Mouse (Mus musculus) limb, embryonic 14.5 days (tissue): ENCODE results near the gene Hectd4. TPM values are rescaled to one million over a fixed set of nuclear protein-coding genes. Genes with fewer than 3 reads are reported as not detected.

ENCODE experiments used
- ATAC-seq: fragments of 200-750 bp; cut with Nextera tagmentation; 2 replicates; pipeline ENCODE4 v1.8.0; 2017; ENCODE audit warnings: low read depth, moderate number of reproducible peaks, moderate TSS enrichment; ENCODE audit not compliant: low FRiP score
- DNase-seq: peaks from one replicate; pipeline ENCODE4 v3.0.0-alpha.2; 2015; ENCODE audit warnings: low spot score
- H3K27ac ChIP-seq: fragments of 300-500 bp; sonication (generic); replicated peaks from 2 replicates; pipeline ENCODE4 v1.5.1; 2014; ENCODE audit warnings: low read depth, mild to moderate bottlenecking, low read length, moderate library complexity, mixed read lengths
- H3K27me3 ChIP-seq: fragments of 300-500 bp; sonication (generic); 2 replicates; pipeline ENCODE4 v1.6.1; 2014; ENCODE audit warnings: low read length, mixed read lengths; ENCODE audit not compliant: control insufficient read depth, insufficient read depth
- H3K36me3 ChIP-seq: fragments of 300-500 bp; sonication (generic); 2 replicates; pipeline ENCODE4 v1.6.1; 2014; ENCODE audit warnings: mild to moderate bottlenecking, low read length, moderate library complexity, mixed read lengths; ENCODE audit not compliant: control insufficient read depth, insufficient read depth
- H3K4me1 ChIP-seq: fragments of 300-500 bp; sonication (generic); 2 replicates; pipeline ENCODE4 v1.6.1; 2014; ENCODE audit warnings: antibody characterized with exemption, low read length, mixed read lengths; ENCODE audit not compliant: control insufficient read depth, insufficient read depth
- H3K4me2 ChIP-seq: fragments of 300-500 bp; sonication (generic); replicated peaks from 2 replicates; pipeline ENCODE4 v1.6.1; 2014; ENCODE audit warnings: low read depth, mild to moderate bottlenecking, low read length, moderate library complexity; ENCODE audit not compliant: severe bottlenecking
- H3K4me3 ChIP-seq: fragments of 300-500 bp; sonication (generic); replicated peaks from 2 replicates; pipeline ENCODE4 v1.5.1; 2014; ENCODE audit warnings: low read length
- H3K9ac ChIP-seq: fragments of 300-500 bp; sonication (generic); 2 replicates; pipeline ENCODE4 v1.6.1; 2014; ENCODE audit warnings: mild to moderate bottlenecking, low read depth, low read length, moderate library complexity; ENCODE audit not compliant: severe bottlenecking
- H3K9me3 ChIP-seq: fragments of 300-500 bp; sonication (generic); 2 replicates; pipeline ENCODE4 v1.6.1; 2016; ENCODE audit warnings: low read length; ENCODE audit not compliant: control insufficient read depth
- POLR2A ChIP-seq: fragments of 200-500 bp; IDR thresholded peaks from 2 replicates; pipeline ENCODE4 v1.8.0; 2012; ENCODE audit warnings: inconsistent platforms, mild to moderate bottlenecking, moderate library complexity, borderline replicate concordance; ENCODE audit not compliant: insufficient read depth, insufficient read length; ENCODE audit errors: extremely low read depth
- WGBS: fragments of 180-500 bp; shearing (Covaris S2); extraction: QIAGEN DNeasy Blood & Tissue Kit; methylation state at CpG from one replicate; pipeline ENCODE4 v1.1.7; 2014; 5-methylcytosine and 5-hydroxymethylcytosine counted together
- polyA plus RNA-seq, 2 experiments: library from polyadenylated mRNA; depleted of rRNA in 1 of 2; stranded (reverse) in 1 of 2; unstranded in 1 of 2; fragments of >200 nt; fragmentation: Nextera tagmentation in 1 of 2; extraction: Ambion mirVana in 1 of 2; gene quantifications; 2 replicates each; pipeline versions ENCODE4 v1.2.1 to v1.2.3; 2012 to 2014

Hectd4 gene
- polyA plus RNA-seq, 2 experiments = 7.0 to 15.2 TPM

DNA sequence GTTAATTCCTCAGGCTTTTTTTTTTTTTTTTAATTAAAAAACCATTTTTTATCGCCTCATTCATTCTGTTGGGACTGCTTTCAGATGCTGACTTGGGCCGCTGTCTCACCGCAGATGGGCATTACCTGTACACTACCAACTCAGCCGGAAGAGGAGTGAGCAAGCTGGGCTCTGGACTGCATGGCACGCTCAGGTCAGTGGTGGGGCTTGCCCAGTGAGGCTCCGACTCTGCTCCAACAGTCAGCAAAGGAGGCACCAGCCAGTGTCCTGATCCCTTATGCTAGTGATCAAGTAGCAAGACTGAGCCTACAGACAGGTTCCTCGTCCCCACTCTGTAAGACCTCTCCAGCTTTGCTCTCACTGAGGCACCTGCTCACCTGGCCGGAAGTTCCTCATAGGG is 42.4 kb downstream of the Hectd4 start:
- Histone ChIP-seq H3K27me3 (no peaks in the 10 kb centered on the region), H3K9me3 (no peaks in the 10 kb centered on the region), H3K9ac (no peak overlapping the region), H3K4me1 (no peaks in the 10 kb centered on the region), H3K27ac (no peak overlapping the region), H3K36me3 (peaks cover 46% of the 10 kb centered on the region), H3K4me3 (no peak overlapping the region), H3K4me2 (no peak overlapping the region)
- ATAC-seq (no peak), DNase-seq (no peak)
- WGBS = 93% methylated on average over 8 of the region's 8 CpGs
- no peak for TF ChIP-seq POLR2A

DNA sequence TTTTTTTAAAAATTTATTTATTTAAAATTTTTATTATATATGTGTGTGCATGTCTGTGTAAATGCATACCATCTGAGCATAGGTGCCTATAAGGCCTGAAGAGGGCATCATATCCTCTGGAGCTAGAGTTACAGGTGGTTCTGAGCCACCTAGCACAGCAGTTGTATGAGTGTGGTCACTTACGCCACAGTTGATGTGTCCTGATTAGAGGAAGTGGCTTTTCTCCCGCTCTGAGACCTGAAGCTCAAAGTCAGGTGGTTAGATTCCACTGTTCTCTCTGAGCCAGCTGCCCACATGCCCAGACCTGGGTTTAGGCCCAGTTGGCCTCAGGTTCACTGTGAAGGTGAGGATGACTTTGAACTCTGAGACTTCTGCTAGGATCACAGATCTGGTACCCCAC is 44.6 kb downstream of the Hectd4 start:
- Histone ChIP-seq H3K9me3 (no peaks in the 10 kb centered on the region), H3K27ac (no peak overlapping the region), H3K4me1 (no peaks in the 10 kb centered on the region), H3K9ac (no peak overlapping the region), H3K27me3 (no peaks in the 10 kb centered on the region), H3K36me3 (peaks cover 47% of the 10 kb centered on the region), H3K4me3 (no peak overlapping the region), H3K4me2 (no peak overlapping the region)
- WGBS = 85% methylated on average over 2 of the region's 2 CpGs
- DNase-seq (no peak), ATAC-seq (no peak)
- TF ChIP-seq POLR2A = no peak

DNA sequence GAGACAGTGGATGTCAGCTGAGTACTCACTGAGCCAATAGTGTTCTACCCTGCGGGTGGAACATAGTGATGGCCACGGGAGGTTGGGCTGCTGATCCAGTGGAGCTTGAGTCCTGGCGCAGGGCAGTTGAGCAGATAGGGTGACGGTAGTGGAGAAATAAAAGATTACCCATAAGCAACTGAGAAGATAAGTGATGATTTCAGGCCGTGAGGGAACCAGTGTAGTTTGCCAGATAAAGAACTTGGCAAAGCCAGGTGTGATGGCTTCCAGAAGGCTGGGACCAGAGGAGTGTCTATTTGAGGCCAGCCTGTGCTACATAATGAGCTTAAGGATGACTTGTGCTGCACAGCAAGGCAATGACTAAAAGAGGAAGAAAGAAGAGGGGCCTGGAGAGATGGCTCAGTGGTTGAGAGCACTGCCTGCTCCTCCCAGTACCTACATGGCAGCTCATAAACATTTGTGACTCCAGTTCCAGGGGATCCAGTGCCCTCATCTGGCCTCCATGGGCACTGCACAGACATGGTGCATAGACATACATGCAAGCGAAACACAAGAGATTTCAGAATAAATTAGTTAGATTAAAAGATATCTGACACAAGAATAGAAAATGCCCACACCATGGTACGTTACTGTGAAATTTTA is 46.8 kb downstream of the Hectd4 start:
- 87% methylated on average over 7 of the region's 7 CpGs for WGBS
- H3K4me3 ChIP-seq = no peak overlapping the region
- H3K9ac ChIP-seq = no peak overlapping the region
- H3K36me3 ChIP-seq = peaks cover 49% of the 10 kb centered on the region
- H3K27ac ChIP-seq = no peak overlapping the region
- no peak overlapping the region for H3K4me2 ChIP-seq
- DNase-seq (peak; percentile 30), ATAC-seq (no peak)
- no peaks in the 10 kb centered on the region for H3K9me3 ChIP-seq
- no peaks in the 10 kb centered on the region for H3K27me3 ChIP-seq
- H3K4me1 ChIP-seq = no peaks in the 10 kb centered on the region
- TF ChIP-seq POLR2A = no peak

DNA sequence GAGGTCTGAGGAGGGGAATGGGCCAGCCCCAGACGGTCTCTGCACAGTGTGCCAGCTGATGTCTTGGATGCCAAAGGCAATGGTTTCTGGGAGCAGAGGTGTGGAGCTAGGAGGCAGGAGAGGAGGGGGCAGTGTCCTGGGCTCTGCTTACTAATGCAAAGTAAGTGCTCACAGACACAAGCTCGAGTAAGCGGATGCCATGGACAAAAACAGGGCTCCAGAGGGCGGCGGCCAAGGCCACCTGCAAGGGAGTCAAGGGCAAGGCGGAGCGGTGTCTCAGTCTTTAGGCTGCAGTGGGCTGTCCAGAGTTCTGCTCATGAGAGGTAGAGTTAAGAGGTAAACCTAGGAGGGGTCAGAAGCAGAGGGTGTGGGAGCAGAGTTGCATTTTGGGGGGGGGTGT is 51.0 kb downstream of the Hectd4 start:
- ATAC-seq (no peak), DNase-seq (no peak)
- H3K4me1 ChIP-seq = no peaks in the 10 kb centered on the region
- H3K4me2 ChIP-seq = no peak overlapping the region
- no peak for TF ChIP-seq POLR2A
- H3K9ac ChIP-seq = no peak overlapping the region
- 89% methylated on average over 7 of the region's 7 CpGs for WGBS
- H3K36me3 ChIP-seq = peaks cover 55% of the 10 kb centered on the region
- H3K27ac ChIP-seq = no peak overlapping the region
- no peak overlapping the region for H3K4me3 ChIP-seq
- no peaks in the 10 kb centered on the region for H3K9me3 ChIP-seq
- H3K27me3 ChIP-seq = no peaks in the 10 kb centered on the region

DNA sequence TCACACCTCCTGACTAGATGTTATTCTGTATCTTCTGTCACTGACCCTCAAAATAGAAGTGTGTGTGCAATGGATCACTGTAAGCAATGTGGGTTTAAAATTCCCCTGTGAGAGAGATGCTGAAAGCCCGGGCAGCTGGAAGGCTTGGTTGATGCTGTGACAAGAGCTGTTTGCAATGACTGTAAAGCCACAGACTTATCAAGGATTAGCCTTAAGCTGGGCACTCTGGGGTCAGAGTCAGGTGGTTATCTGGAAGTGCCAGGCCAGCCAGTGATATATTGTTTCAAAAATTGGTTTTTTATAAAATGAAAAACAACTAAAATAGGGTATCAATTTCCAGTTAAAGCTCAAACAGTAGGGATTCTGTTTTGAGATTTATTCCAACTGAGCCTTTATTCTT is 56.8 kb downstream of the Hectd4 start:
- no peak overlapping the region for H3K4me2 ChIP-seq
- TF ChIP-seq POLR2A = no peak
- H3K9ac ChIP-seq = no peak overlapping the region
- no peak for ATAC-seq
- H3K4me3 ChIP-seq = no peak overlapping the region
- no peaks in the 10 kb centered on the region for H3K27me3 ChIP-seq
- no peaks in the 10 kb centered on the region for H3K4me1 ChIP-seq
- no peaks in the 10 kb centered on the region for H3K9me3 ChIP-seq
- peaks cover 44% of the 10 kb centered on the region for H3K36me3 ChIP-seq
- no peak overlapping the region for H3K27ac ChIP-seq
- 82% methylated on average over 1 of the region's 1 CpGs for WGBS
- no peak for DNase-seq

DNA sequence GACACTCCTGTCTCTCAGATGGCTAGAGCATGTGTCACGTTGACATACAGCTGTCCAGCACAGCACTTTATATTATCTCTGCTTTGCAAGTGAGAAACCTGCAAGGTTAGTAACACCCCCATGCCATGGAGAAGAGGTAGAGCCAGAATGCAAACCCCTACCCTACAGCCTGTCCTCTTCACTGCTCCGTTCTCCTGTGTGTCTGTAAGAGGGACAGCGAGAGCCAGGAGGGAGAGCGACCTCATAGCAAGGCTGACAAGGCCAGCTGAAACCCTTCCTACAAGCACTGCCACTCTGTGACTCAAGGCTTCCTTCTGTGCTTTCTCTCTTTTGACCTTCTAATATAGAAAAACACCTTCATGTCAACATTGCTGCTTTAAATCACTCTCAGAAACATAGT is 60.4 kb downstream of the Hectd4 start:
- no peak overlapping the region for H3K4me3 ChIP-seq
- H3K9ac ChIP-seq = no peak overlapping the region
- WGBS = 89% methylated on average over 4 of the region's 4 CpGs
- no peaks in the 10 kb centered on the region for H3K9me3 ChIP-seq
- H3K27me3 ChIP-seq = no peaks in the 10 kb centered on the region
- peaks cover 45% of the 10 kb centered on the region for H3K36me3 ChIP-seq
- H3K4me1 ChIP-seq = no peaks in the 10 kb centered on the region
- DNase-seq (no peak), ATAC-seq (no peak)
- H3K4me2 ChIP-seq = no peak overlapping the region
- H3K27ac ChIP-seq = no peak overlapping the region
- TF ChIP-seq POLR2A = no peak
